Mouse (Mus musculus) hindbrain, embryonic 10.5 days (tissue): ENCODE data around the gene Megf8. TPM values are rescaled to one million over a fixed set of nuclear protein-coding genes. Genes with fewer than 3 reads are reported as not detected.

Experiments
- DNase-seq: peaks from one replicate; pipeline ENCODE4 v3.0.0-alpha.2; 2017; ENCODE audit warnings: low spot score
- H3K27ac ChIP-seq: fragments of 300-500 bp; sonication (generic); 2 replicates; pipeline ENCODE4 v1.5.1; 2016; ENCODE audit warnings: mild to moderate bottlenecking, moderate library complexity
- H3K27me3 ChIP-seq: fragments of 300-500 bp; sonication (generic); 2 replicates; pipeline ENCODE4 v1.6.1; 2016; ENCODE audit warnings: mild to moderate bottlenecking; ENCODE audit not compliant: poor library complexity, insufficient read depth, severe bottlenecking
- H3K36me3 ChIP-seq: fragments of 300-500 bp; sonication (generic); 2 replicates; pipeline ENCODE4 v1.6.1; 2016; ENCODE audit warnings: mild to moderate bottlenecking, moderate library complexity
- H3K4me1 ChIP-seq: fragments of 300-500 bp; sonication (generic); replicated peaks from 2 replicates; pipeline ENCODE4 v1.6.1; 2016; ENCODE audit warnings: mild to moderate bottlenecking
- H3K4me3 ChIP-seq: fragments of 300-500 bp; sonication (generic); 2 replicates; pipeline ENCODE4 v1.5.1; 2016; ENCODE audit warnings: mild to moderate bottlenecking, moderate library complexity
- H3K9me3 ChIP-seq: fragments of 300-500 bp; sonication (generic); 2 replicates; pipeline ENCODE4 v1.6.1; 2016; ENCODE audit warnings: mild to moderate bottlenecking, moderate library complexity
- WGBS: fragments of 180-500 bp; shearing (Covaris S2); methylation state at CpG from one replicate; pipeline ENCODE4 v1.1.7; 2016; 5-methylcytosine and 5-hydroxymethylcytosine counted together
- polyA plus RNA-seq: library from polyadenylated mRNA; unstranded; fragments of >200 nt; fragmentation: Nextera tagmentation; extraction: Ambion mirVana; gene quantifications from 2 replicates; pipeline ENCODE4 v1.2.1, GENCODE M21; 2016

Megf8 gene
- polyA plus RNA-seq, 1 experiment from 2014 or later = 18.2 TPM

- no peaks in the 10 kb centered on the region for H3K27me3 ChIP-seq
- no peaks in the 10 kb centered on the region for H3K36me3 ChIP-seq
- H3K4me1 ChIP-seq = peaks cover 3% of the 10 kb centered on the region
- no peak for DNase-seq
- H3K4me3 ChIP-seq = no peak within 1 kb of the TSS
- H3K9me3 ChIP-seq = no peaks in the 10 kb centered on the region
- H3K27ac ChIP-seq = no peak within 1 kb of the TSS
- WGBS = 45% methylated on average over 7 of the region's 7 CpGs
Measured at GRCm38 (mm10) chr7:25412833-25413441, 96.0 kb downstream of the Megf8 start, which contains the start of gene Cxcl17. Gene Cxcl17, minus strand, starts transcription at chr7:25412886.

Other genes starting within 250 kb of the Megf8 start
- gene Grik5, start 244.8 kb upstream of the Megf8 start, polyA plus RNA-seq = 5.5 and 7.9 TPM in 2 replicates
- 44.4 and 45.9 TPM in 2 replicates for gene Zfp574, start 244.6 kb upstream of the Megf8 start, polyA plus RNA-seq
- 19.3 and 41.0 TPM in 2 replicates for gene Pou2f2, start 137.4 kb upstream of the Megf8 start, polyA plus RNA-seq
- 10.2 and 11.2 TPM in 2 replicates for gene Dedd2, start 96.5 kb upstream of the Megf8 start, polyA plus RNA-seq
- gene Zfp526, start 95.7 kb upstream of the Megf8 start, polyA plus RNA-seq = 2.5 and 3.0 TPM in 2 replicates
- 11.6 and 12.5 TPM in 2 replicates for gene Gsk3a, start 79.3 kb upstream of the Megf8 start, polyA plus RNA-seq
- 8.0 and 8.6 TPM in 2 replicates for gene Erf, start 66.4 kb upstream of the Megf8 start, polyA plus RNA-seq
- gene Cic, start 49.5 kb upstream of the Megf8 start, polyA plus RNA-seq = 23.2 and 23.5 TPM in 2 replicates
- gene Pafah1b3, start 19.2 kb upstream of the Megf8 start, polyA plus RNA-seq = 271 and 384 TPM in 2 replicates
- 1.2 and 2.1 TPM in 2 replicates for gene Prr19, start 15.8 kb upstream of the Megf8 start, polyA plus RNA-seq
- 2.5 and 9.1 TPM in 2 replicates for gene Tmem145, start 11.1 kb upstream of the Megf8 start, polyA plus RNA-seq
- not detected in 2 replicates for gene Cnfn, start 52.6 kb downstream of the Megf8 start, polyA plus RNA-seq
- 6.0 and 8.6 TPM in 2 replicates for gene Lipe, start 81.5 kb downstream of the Megf8 start, polyA plus RNA-seq
- gene Cxcl17, start 95.7 kb downstream of the Megf8 start, polyA plus RNA-seq = 0.45 and 0.63 TPM in 2 replicates
- 0.92 and 2.2 TPM in 2 replicates for gene Ceacam1, start 160.4 kb downstream of the Megf8 start, polyA plus RNA-seq
- not detected in 2 replicates for gene Ceacam2, start 222.7 kb downstream of the Megf8 start, polyA plus RNA-seq